Mouse (Mus musculus) left cerebral cortex, adult 11 months (tissue): ENCODE measurements around the gene Tmem263.

ENCODE experiments used
- DNase-seq: peaks from one replicate; pipeline ENCODE4 v3.0.0; 2022; ENCODE audit warnings: low spot score

The Tmem263 gene

GRCm38 (mm10) chr10:85102247-85103084 lies at the start of gene Tmem263, which contains the start of gene Fhl4:
Tmem263 (plus strand) TSS chr10:85102627.
Fhl4 (minus strand) TSS chr10:85102495.
- DNase-seq: peak; percentile 42

DNA sequence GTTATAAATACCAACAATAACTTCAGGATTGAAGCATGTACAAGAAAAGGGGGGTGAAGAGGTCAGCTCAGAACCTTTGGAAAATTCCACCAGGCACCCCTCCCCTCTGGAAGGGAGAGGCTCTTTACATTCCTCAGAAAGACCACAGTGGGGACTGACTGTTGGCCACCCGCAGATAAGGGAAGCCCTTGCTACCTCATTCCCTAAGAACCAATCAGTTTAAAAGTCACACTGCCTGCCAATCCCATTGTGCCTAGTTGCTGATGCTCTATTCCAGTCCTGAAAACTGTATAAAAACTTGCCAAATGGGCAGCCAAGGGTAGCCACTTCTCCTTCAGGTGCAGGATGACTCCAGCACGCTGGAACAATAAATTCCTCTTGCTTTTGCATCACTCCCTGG lies 47.6 kb upstream of the Tmem263 start:
- DNase-seq: no peak

- DNase-seq: no peak
These were observed 30.7 kb upstream of the Tmem263 start for GRCm38 (mm10) chr10:85071605-85072152.

- no peak for DNase-seq
These were observed 586 bp upstream of the Tmem263 start for GRCm38 (mm10) chr10:85101841-85102240.

GRCm38 (mm10) chr10:85103085-85103885 lies 858 bp downstream of the Tmem263 start:
- DNase-seq: no peak

DNA sequence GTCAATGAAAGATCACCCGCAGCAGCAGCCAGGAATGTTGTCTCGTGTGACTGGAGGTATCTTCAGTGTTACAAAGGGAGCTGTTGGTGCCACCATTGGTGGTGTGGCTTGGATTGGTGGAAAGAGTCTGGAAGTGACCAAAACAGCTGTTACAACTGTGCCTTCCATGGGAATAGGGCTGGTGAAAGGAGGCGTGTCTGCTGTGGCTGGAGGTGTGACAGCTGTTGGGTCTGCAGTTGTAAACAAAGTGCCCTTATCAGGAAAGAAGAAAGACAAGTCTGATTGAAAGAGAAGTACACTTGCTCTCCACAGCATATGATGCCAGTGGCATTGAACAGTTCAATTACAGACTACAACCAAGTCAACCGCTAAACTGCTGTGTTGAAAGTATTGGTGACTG lies 12.0 kb downstream of the Tmem263 start:
- DNase-seq: no peak

GRCm38 (mm10) chr10:85125184-85125583 lies 22.8 kb downstream of the Tmem263 start:
- DNase-seq: no peak

DNA sequence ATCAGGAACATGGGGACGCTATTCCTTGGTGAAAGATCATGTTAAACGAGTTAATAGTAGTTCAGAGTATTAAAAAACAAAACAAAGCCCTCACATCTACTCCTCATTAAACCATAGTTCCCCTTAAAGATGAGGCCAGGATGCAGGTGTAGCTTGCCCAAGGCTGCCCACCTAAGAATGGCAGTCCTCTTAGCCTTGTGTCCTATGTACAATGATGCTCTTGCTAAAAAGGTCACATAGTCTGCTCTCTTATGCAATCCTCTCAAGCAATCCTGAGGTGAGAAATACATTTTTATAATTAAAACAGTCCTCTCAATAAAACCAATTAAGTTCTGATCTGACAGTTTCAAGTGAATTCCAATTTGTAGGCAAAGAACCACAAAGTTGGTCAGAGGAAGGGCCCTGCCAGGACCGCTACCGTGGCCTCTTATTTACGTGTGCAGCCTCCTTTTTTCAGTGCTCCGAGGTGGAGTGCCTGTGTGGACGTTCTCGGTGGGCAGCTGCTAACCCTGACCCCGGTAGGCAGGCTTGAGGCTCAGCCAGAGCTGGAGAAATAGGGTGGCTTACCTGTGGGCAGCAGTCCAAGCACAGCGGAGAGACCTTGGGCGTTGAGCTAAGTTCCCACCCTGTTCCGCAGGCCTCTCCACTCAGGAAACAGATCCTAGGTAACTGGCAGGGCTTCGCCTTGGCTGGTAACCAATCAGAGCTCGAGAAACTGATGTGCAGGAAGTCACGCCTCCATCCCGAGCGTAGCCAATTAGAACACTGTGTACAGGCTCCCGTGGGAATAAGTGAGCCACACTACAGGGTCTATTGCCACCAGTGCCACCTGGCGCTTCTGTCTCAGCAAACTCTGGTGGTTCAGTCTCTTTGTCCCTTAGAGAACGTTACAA lies 25.2 kb downstream of the Tmem263 start, which contains the start of gene Mterf2:
Gene Mterf2 (minus strand): TSS at position 633 of the 893 bp plus-strand sequence.
- peak; percentile 98 for DNase-seq

DNA sequence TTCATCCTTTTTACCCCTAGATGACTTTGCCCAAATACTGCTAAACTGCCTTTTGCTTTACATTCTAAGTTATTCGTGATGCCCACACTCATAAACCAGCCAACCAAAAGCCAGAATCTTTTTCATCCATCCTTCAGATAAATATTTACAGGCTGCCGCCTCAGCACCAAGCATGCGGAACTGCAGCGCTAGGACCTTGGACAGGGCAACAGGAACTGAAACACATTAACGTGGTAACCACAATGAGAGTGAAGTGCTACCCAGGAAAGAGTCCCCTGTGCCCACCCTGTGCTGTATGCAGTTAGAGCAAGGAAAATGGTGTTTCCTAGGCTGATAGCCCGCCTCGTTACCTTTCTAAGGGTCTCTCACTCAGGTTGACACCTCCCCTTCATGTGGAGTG lies 26.0 kb downstream of the Tmem263 start:
- DNase-seq: no peak

DNA sequence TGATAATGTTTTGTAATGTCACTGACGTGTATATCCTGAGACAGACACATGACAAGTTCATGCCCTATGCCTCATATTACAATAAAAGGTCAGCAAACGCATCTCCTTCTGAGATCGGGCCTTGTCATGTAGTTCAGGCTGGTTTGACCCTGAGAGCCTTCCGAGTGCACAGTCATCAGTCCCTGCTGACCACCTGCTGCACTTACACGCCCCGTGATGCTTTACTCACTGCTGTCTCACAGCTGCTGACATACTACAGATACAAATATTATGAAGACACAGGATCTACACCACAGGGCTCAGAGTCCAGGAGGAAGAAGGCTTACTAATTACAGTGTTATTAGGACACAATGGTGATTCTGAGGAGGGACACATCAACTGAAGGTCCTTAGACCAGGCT lies 34.1 kb downstream of the Tmem263 start:
- no peak for DNase-seq

DNA sequence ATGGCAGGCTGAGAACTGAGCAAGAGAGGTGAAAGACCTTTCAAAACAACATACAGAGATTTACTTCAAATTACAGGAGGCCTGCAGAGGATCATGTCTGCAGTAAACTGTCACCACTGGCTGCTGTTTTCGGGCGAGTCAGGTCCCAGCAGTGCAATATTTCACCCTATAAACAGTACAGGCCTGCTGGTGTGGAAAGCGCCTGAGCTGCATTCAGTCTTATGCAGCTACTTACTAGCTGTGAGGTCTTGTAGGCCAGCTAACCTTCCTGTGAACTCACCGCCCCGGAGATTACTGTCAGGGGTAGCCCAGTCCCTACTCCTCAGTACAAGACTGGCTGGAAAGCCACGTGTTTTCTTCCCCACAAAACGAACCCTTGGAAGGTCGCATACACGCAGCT lies 39.0 kb downstream of the Tmem263 start:
- no peak for DNase-seq

- DNase-seq: no peak
These were observed 43.9 kb downstream of the Tmem263 start for GRCm38 (mm10) chr10:85146282-85146681.

- no peak for DNase-seq
These were observed 46.8 kb downstream of the Tmem263 start for GRCm38 (mm10) chr10:85149226-85149625.

DNA sequence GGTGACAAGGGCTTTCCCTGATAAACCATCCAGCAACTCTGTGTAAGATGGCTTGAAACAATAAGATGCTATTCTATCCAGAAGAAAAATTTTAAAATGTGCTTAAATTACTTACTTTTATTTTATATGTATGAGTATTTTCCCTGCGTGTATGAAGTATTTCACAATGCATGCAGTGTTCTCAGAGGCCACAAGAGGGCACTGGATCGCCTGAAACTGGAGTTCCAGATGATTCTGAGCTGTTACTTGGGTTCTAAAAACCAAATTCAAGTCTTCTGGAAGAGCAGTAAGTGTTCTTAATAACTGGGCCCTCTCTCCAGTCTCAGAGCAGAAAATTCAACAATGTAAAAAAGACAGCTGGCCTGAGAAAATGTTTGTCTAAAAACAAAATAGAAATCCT lies 51.8 kb downstream of the Tmem263 start:
- DNase-seq: peak; percentile 33

DNA sequence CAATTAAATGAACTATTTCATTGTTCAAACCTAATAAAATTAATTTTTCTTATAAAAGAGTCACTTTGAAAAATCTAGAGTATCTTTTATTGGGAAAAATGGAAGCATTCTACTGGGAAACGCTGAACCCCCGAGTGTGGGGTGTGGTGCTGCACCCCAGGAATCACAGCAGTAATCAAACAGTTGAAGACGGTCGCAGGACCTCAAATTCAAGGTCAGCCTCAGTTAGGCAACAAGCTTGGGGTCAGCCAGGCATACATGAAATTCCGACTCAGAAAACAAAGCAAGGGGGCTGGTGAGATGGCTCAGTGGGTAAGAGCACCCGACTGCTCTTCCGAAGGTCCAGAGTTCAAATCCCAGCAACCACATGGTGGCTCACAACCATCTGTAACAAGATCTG lies 55.0 kb downstream of the Tmem263 start:
- no peak for DNase-seq

DNA sequence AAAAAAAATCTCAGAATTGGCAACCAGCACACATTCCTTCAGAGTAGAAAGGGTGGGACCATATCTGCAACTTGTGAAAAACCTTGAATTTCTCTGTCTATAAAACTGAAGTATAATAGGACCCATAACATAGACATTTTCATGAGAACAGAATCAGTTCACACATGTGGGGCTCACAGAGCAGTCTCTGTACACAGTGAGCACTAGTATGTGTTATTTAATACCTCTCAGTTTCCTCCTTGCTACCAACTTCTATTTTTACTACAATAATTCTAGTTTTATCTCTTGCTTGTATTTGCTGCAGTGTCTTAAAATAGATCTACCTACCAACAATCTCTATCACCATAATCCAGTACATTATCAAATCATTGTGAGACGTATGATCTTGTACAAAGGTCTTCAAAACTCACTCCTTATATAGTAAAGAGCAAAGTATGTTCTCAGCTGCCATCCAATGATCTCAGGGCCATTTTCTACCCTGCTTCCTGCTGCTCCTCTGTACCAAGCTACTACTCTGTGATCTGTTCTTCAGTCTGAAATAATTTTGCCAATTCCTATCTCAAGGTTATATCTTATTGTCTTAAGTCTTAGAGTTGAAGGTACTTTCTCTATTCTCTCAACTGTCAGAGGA lies 57.7 kb downstream of the Tmem263 start:
- DNase-seq: no peak

- peak; percentile 48 for DNase-seq
These were observed 59.4 kb downstream of the Tmem263 start for GRCm38 (mm10) chr10:85161745-85162351.

DNA sequence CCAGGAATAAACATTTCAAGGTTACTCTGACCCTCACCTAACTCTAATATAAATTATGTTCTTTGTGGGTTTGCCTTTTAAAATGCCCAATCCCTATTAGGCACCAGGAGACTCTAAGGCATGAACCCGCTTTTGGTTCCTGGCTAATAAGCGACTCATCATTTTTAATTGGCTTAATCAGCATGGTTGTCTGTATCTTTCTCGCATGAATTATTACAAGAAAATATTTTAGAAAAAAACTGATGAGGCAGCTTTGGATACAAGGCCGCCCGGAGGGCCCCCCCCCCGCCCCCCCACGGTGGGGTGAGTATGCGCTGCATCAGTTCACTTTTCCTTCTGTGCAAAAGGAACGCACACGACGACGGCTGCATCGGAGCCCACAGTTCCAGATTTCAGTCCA lies 62.4 kb downstream of the Tmem263 start:
- no peak for DNase-seq

DNA sequence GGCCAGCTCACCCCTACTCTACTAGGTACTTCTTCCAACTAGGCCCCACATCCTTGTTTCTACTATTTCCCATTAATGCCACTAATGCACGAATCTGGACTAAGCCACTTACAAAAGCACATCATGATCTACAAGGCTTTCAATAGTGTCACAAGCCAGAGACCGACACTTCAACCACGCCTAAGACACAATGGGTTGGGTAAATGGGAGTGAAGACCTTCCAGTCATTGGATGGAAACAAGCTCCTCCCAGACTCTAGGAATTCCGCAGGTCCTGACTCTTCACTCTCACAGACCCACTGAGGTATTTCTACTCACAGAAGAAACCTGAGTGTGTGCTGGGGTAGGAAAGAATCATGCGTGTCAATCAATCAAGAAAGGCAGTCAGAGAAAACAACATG lies 62.9 kb downstream of the Tmem263 start:
- no peak for DNase-seq
